Mouse (Mus musculus) hindbrain, postnatal 0 days (tissue): Measurements from ENCODE around the gene Pdlim7. TPM values are rescaled to one million over a fixed set of nuclear protein-coding genes. Genes with fewer than 3 reads are reported as not detected.

Experiments
- ATAC-seq: fragments of 200-750 bp; cut with Nextera tagmentation; 2 replicates; pipeline ENCODE4 v1.8.0; 2017; ENCODE audit warnings: mild to moderate bottlenecking, moderate TSS enrichment, moderate library complexity
- DNase-seq: peaks from one replicate; pipeline ENCODE4 v3.0.0-alpha.2; 2015; ENCODE audit warnings: low spot score
- H3K27ac ChIP-seq: fragments of 300-500 bp; sonication (generic); 2 replicates; pipeline ENCODE4 v1.5.1; 2014; ENCODE audit warnings: mild to moderate bottlenecking
- H3K27me3 ChIP-seq: fragments of 300-500 bp; sonication (generic); 2 replicates; pipeline ENCODE4 v1.6.1; 2014; ENCODE audit warnings: low read length, mixed read lengths; ENCODE audit not compliant: insufficient read depth
- H3K36me3 ChIP-seq: fragments of 300-500 bp; sonication (generic); 2 replicates; pipeline ENCODE4 v1.6.1; 2014; ENCODE audit warnings: low read length, mixed read lengths; ENCODE audit not compliant: insufficient read depth
- H3K4me1 ChIP-seq: fragments of 300-500 bp; sonication (generic); 2 replicates; pipeline ENCODE4 v1.6.1; 2014; ENCODE audit warnings: antibody characterized with exemption, low read length, mixed read lengths; ENCODE audit not compliant: insufficient read depth
- H3K4me2 ChIP-seq: fragments of 300-500 bp; sonication (generic); 2 replicates; pipeline ENCODE4 v1.6.1; 2014; ENCODE audit warnings: low read depth, mild to moderate bottlenecking, low read length, moderate library complexity, mixed read lengths
- H3K4me3 ChIP-seq: fragments of 300-500 bp; sonication (generic); 2 replicates; pipeline ENCODE4 v1.5.1; 2014; ENCODE audit warnings: low read length
- H3K9ac ChIP-seq: fragments of 300-500 bp; sonication (generic); replicated peaks from 2 replicates; pipeline ENCODE4 v1.6.1; 2014; ENCODE audit warnings: mild to moderate bottlenecking, low read length, moderate library complexity, mixed read lengths
- H3K9me3 ChIP-seq: fragments of 300-500 bp; sonication (generic); 2 replicates; pipeline ENCODE4 v1.6.1; 2016; ENCODE audit warnings: low read length, mixed read lengths
- CTCF ChIP-seq: IDR thresholded peaks from 2 replicates; pipeline ENCODE4 v1.5.1; 2016; ENCODE audit warnings: antibody characterized with exemption, control low read depth, low read depth
- WGBS: fragments of 180-500 bp; shearing (Covaris S2); extraction: QIAGEN DNeasy Blood & Tissue Kit; methylation state at CpG from one replicate; pipeline ENCODE4 v1.1.7; 2014; 5-methylcytosine and 5-hydroxymethylcytosine counted together
- polyA plus RNA-seq: library from polyadenylated mRNA; unstranded; fragments of >200 nt; fragmentation: Nextera tagmentation; extraction: Ambion mirVana; gene quantifications from 2 replicates; pipeline ENCODE4 v1.2.1, GENCODE M21; 2015
- total RNA-seq: library from RNA; depleted of rRNA; stranded (reverse); fragments of >200 nt; gene quantifications from 2 replicates; pipeline ENCODE4 v1.2.3, GENCODE M21; 2014

Pdlim7 gene
- total and polyA plus RNA-seq, 2 experiments from 2014 or later, result 49.9 to 133 TPM

DNA sequence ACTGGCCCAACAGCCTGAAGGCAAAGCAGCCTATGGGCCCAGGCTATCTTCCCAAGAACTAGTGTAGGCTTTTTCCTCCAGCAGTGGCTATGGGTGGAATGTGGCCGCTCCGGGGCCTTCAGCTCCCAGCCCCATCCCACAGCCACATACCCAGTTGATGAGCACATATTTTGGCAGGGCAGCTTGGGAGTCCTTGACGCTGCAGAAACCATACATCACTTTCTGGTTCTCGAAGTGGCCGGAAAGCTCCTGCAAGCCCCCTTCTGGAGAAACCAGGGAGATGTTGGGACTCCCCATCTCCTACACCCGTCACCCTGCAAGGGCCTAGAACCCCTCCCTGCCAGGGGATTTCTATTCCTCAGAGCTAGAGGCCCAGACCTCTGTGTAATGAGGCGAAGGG, 30.9 kb downstream of the Pdlim7 start:
- peak overlapping the region; percentile 99; the same call in 1 of the 2 replicates for H3K27ac ChIP-seq
- ATAC-seq, result no peak
- H3K4me1 ChIP-seq, result peaks cover 23% of the 10 kb centered on the region
- no peak for DNase-seq
- peak; percentile 27; the same call in 1 of the 2 replicates for TF ChIP-seq CTCF
- H3K9me3 ChIP-seq, result no peaks in the 10 kb centered on the region
- peak overlapping the region; percentile 35; the same call in 1 of the 2 replicates for H3K9ac ChIP-seq
- peak overlapping the region; percentile 71; the same call in 1 of the 2 replicates for H3K4me3 ChIP-seq
- H3K4me2 ChIP-seq, result peak overlapping the region; percentile 89; the same call in 1 of the 2 replicates
- H3K27me3 ChIP-seq, result no peaks in the 10 kb centered on the region
- 47% methylated on average over 7 of the region's 7 CpGs for WGBS
- peaks cover 39% of the 10 kb centered on the region for H3K36me3 ChIP-seq

DNA sequence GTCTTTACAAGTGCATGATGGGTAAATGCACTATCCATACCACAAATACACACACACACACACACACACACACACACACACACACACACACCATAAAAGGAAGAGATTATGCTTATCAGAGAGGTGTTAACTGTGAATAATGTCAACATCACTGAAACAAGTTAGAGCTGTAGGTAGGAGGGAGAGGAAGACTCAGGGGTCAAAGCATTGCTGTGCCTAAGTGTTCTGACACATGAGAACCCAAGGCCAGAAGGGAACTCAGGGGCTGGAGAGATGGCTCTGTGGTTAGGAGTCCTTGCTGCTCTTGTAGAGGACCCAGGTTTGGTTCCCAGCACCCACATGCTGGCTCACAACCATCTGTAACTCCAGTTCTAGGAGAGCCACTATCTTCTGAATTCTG, 33.5 kb downstream of the Pdlim7 start:
- no peak for TF ChIP-seq CTCF
- no peaks in the 10 kb centered on the region for H3K27me3 ChIP-seq
- DNase-seq (no peak), ATAC-seq (no peak)
- H3K4me1 ChIP-seq, result peaks cover 20% of the 10 kb centered on the region
- no peak overlapping the region for H3K4me2 ChIP-seq
- no peaks in the 10 kb centered on the region for H3K9me3 ChIP-seq
- no peak overlapping the region for H3K27ac ChIP-seq
- no peak overlapping the region for H3K9ac ChIP-seq
- H3K36me3 ChIP-seq, result peaks cover 58% of the 10 kb centered on the region
- no peak overlapping the region for H3K4me3 ChIP-seq

DNA sequence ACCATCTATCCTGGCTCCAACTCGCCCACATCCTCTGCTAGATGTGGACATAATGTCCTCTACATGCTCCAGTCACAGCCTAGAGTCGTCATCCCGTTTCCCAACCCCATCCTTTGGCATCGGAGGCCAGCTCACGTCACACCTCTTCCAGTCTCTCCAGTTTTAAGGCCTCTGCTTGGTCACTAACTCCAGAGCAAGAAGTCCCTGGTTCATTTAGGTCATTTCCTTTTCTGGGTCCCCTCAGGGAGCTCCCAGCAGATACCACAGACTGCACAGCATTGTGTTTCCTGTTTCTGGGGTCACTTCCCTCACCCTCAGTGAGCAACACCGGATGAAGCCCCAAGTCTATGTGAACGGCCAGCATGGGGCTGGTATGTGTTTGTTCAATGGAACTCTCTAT, 34.5 kb downstream of the Pdlim7 start:
- Histone ChIP-seq H3K4me3 (no peak overlapping the region), H3K27ac (no peak overlapping the region), H3K4me1 (peaks cover 22% of the 10 kb centered on the region), H3K4me2 (no peak overlapping the region), H3K9me3 (no peaks in the 10 kb centered on the region), H3K27me3 (no peaks in the 10 kb centered on the region), H3K9ac (no peak overlapping the region), H3K36me3 (peaks cover 58% of the 10 kb centered on the region)
- TF ChIP-seq CTCF, result no peak
- no peak for ATAC-seq
- DNase-seq, result no peak
- WGBS, result 75% methylated on average over 7 of the region's 7 CpGs

DNA sequence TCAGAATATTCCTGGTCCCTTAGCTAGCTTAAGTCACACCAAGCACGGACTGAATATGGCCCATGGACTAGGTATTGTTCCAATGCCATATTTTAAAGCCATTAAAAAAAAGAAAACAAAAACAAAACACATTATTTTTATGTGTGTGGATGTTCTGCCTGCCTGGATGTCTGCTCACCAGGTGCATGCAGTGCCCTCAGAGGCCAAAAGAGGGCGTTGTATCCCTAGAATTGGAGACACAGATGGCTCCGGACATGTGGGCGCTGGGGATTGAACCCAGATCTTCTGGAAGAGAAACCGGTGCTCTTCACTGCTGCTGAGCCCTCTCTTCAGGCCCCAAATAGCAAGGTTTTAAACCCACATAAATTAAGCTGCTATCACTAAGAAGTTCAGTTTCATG, 35.4 kb downstream of the Pdlim7 start:
- H3K9me3 ChIP-seq, result no peaks in the 10 kb centered on the region
- peaks cover 58% of the 10 kb centered on the region for H3K36me3 ChIP-seq
- H3K4me2 ChIP-seq, result no peak overlapping the region
- 47% methylated on average over 5 of the region's 5 CpGs for WGBS
- 0 out of 2 replicates have a peak overlapping the region, but pooled peaks have one; percentile 16 for H3K27ac ChIP-seq
- H3K27me3 ChIP-seq, result no peaks in the 10 kb centered on the region
- DNase-seq, result peak; percentile 78
- no peak overlapping the region for H3K9ac ChIP-seq
- no peak for ATAC-seq
- no peak overlapping the region for H3K4me3 ChIP-seq
- peak; percentile 75 for TF ChIP-seq CTCF
- peaks cover 13% of the 10 kb centered on the region for H3K4me1 ChIP-seq

DNA sequence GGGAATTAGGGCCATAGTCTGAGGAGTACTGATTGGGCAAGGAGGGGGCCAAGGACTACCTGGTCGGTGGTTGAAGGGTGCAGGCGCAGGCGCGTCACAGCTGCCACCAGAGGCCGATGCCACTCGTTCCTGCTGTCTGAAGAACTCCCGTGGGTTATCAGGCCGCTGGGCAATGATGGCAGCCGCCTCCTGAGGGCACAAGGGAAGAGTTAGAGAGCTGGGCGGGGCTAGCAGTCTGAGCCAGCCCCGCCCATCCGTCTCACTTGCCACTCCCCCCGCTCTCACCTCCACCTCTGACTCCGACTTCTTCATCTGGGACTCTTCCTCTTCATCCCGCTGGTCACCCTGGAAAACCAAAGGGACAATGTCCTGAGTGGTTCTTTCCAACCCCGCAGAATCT, 36.0 kb downstream of the Pdlim7 start:
- ATAC-seq, result no peak
- H3K4me1 ChIP-seq, result peaks cover 11% of the 10 kb centered on the region

DNA sequence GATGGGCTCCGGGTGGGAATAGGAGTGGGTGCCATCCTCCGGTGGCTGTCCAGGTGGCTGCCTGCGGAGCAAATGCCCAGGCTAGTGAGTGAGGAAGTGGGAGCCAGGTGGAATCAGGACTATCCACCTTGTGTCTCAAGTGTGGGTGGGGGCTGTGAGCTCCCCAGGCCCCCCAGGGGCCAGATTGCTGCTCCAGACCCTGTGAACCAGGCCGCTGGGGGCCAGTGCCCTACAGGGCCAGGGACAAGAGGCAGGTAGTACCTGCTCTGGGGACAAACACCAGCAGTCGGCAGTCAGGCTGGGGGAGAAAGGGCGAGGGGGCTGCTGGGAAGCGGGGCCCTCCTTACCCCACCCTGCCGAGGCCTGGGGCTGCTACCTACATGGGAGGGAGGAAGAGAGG, 37.2 kb downstream of the Pdlim7 start:
- no peak for ATAC-seq

More for the DNA sequence above, 36.0 kb downstream of the Pdlim7 start:
- H3K4me3 ChIP-seq, result no peak overlapping the region
- H3K9me3 ChIP-seq, result no peaks in the 10 kb centered on the region
- no peak for TF ChIP-seq CTCF
- WGBS, result 63% methylated on average over 16 of the region's 16 CpGs
- no peak overlapping the region; the same call in 1 of the 2 replicates for H3K4me2 ChIP-seq
- peak overlapping the region; percentile 16; the same call in 1 of the 2 replicates for H3K27ac ChIP-seq
- H3K9ac ChIP-seq, result no peak overlapping the region
- H3K36me3 ChIP-seq, result peaks cover 58% of the 10 kb centered on the region
- no peak for DNase-seq
- no peaks in the 10 kb centered on the region for H3K27me3 ChIP-seq

DNA sequence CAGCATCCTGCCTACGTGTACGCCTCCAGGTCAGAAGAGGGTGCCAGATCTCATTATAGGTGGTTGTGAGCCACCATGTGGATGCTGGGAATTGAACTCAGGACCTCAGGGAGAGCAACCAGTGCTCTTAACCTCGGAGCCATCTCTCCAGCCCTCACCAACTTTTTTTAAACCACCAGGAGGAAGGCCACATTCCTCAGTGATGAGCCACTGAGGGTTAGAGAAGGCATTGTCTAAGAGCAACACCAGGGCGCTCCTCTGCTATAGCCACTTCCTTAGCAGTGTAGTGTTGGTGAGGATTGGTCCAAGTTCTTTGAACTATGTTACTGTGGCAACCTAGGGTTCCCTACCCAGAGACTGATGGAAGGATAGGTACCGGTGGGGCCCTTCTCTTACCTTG, 37.7 kb downstream of the Pdlim7 start:
- H3K4me1 ChIP-seq, result peaks cover 16% of the 10 kb centered on the region
- no peak overlapping the region for H3K9ac ChIP-seq
- 86% methylated on average over 5 of the region's 5 CpGs for WGBS
- no peak overlapping the region for H3K27ac ChIP-seq
- no peak; the same call in 1 of the 2 replicates for TF ChIP-seq CTCF
- ATAC-seq (no peak), DNase-seq (no peak)
- H3K9me3 ChIP-seq, result no peaks in the 10 kb centered on the region
- no peak overlapping the region for H3K4me3 ChIP-seq
- H3K4me2 ChIP-seq, result no peak overlapping the region
- H3K27me3 ChIP-seq, result no peaks in the 10 kb centered on the region
- peaks cover 43% of the 10 kb centered on the region for H3K36me3 ChIP-seq

More for the DNA sequence above, 37.2 kb downstream of the Pdlim7 start:
- Histone ChIP-seq H3K4me1 (peaks cover 11% of the 10 kb centered on the region), H3K4me2 (no peak overlapping the region), H3K9ac (no peak overlapping the region), H3K9me3 (no peaks in the 10 kb centered on the region), H3K27me3 (no peaks in the 10 kb centered on the region), H3K36me3 (peaks cover 48% of the 10 kb centered on the region), H3K27ac (no peak overlapping the region), H3K4me3 (no peak overlapping the region)
- WGBS, result 90% methylated on average over 8 of the region's 8 CpGs
- no peak for TF ChIP-seq CTCF
- DNase-seq, result no peak
